Mouse (Mus musculus): Measurements from ENCODE around the gene Xirp2. TPM values are rescaled to one million over a fixed set of nuclear protein-coding genes. Genes with fewer than 3 reads are reported as not detected.

Xirp2 gene
- polyA plus RNA-seq, 1 experiment = not detected

GRCm38 (mm10) chr2:67535347-67535746 is 89.5 kb downstream of the Xirp2 start:
- no peak for TF ChIP-seq GATA1 (IDR thresholded peaks at IDR 0.05; ENCODE audit: low read length)

- TF ChIP-seq GATA1 (IDR thresholded peaks at IDR 0.05; ENCODE audit: low read length) = no peak
Measured at GRCm38 (mm10) chr2:67539426-67539825, 93.6 kb downstream of the Xirp2 start.

- no peak for TF ChIP-seq GATA1 (IDR thresholded peaks at IDR 0.05; ENCODE audit: low read length)
Measured at GRCm38 (mm10) chr2:67541957-67542696, 96.3 kb downstream of the Xirp2 start.

DNA sequence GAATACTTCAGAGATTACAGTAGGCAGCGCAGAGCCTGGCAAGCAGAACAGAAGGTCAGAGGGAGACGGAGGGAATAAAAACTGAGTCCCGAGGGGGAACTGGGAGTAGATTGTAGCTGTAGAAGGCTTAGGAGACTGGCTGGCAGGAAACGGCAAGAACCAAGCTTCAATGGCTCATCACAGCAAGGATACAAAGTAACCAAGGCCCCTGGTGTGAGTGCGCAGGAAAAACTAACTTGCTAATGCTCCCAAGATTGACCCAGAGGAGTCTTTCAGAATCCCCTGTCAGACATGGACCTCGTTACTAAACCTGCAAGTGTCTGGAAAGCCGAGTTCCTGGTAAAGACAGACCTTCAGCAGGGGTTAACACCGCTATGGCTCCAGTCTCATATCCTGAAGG is 98.6 kb downstream of the Xirp2 start:
- TF ChIP-seq GATA1 (IDR thresholded peaks at IDR 0.05; ENCODE audit: low read length) = no peak

GRCm38 (mm10) chr2:67564851-67565479 is 119.2 kb downstream of the Xirp2 start:
- TF ChIP-seq GATA1 (IDR thresholded peaks at IDR 0.05; ENCODE audit: low read length) = no peak

DNA sequence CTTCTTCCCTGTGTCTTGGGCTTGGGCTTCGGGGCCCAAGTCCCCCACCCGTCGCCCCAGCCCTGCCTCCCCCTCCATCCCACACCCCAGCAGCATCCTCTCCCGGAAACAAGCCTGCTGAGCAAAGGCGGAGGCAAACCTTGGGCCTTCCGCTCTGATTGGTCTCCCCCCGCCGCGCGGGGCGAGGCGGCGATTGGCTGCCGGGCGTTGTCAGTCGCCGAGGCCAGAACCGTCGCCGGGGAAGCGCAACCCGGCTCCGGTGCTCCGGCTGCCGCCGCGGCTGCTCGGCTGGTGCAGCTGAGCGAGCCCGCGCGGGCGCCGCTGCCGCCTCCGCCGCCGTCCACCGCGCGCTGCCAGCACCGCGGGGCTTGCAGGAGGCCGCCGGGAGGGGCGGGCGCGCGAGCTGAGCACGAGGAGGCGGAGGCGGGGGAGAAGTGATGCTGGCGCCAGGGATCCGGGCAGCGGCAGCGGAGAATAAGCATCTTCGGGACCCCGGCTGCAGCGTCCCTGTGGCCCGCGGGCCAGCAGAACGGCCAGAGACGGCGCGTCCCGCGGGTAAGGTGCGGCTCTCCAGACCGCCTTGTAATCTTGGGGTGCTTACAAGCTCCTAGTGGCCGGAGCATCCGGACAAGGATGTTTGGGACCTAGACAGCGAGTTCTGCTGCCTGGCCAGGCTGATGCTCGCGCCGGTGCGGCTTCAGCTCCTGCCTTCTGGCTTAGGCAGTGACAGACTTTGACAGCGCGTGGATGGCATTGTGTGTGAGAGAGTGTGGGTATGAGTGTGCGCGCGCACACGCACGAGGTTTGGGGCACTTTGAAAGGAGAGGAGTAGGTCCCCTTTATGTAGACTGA is 119.9 kb downstream of the Xirp2 start, which contains the start of gene B3galt1:
Gene B3galt1 (plus strand): TSS at position 392 of the 852 bp plus-strand sequence.
- TF ChIP-seq GATA1 (IDR thresholded peaks at IDR 0.05; ENCODE audit: low read length) = no peak

DNA sequence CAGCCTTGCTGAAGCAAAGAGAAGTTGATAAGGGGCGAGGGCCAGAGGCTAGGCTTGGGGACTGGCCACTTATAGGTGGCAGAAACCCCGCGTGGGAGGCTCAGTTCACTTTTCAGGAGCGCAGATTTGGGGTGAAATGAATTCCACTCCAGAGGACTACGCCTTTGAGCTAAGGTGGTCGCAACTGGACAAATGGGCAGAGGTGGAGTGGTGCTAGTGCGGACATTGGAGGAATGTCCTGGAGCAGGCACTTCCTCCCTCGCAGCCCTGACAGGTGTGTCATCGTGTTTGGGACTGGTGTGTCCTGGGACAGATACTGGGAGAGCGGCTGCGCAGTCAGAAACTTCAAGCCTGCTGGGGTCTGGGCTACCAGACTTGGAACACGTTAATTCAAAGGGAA is 120.8 kb downstream of the Xirp2 start:
- TF ChIP-seq GATA1 (IDR thresholded peaks at IDR 0.05; ENCODE audit: low read length) = no peak

GRCm38 (mm10) chr2:67567141-67567680 is 121.4 kb downstream of the Xirp2 start:
- no peak for TF ChIP-seq GATA1 (IDR thresholded peaks at IDR 0.05; ENCODE audit: low read length)

Other genes with a start within 250 kb of the Xirp2 start
- not detected in 2 replicates for gene Gm21830, start 32.3 kb upstream of the Xirp2 start, polyA plus RNA-seq (2012)
- gene Gm26727, start 12.8 kb upstream of the Xirp2 start, polyA plus RNA-seq (2012) = not detected in 2 replicates
- gene B3galt1, start 119.9 kb downstream of the Xirp2 start, polyA plus RNA-seq (2012) = not detected in 2 replicates

Measured in G1E-ER4 (cell line).